In the genomic region with DNA sequence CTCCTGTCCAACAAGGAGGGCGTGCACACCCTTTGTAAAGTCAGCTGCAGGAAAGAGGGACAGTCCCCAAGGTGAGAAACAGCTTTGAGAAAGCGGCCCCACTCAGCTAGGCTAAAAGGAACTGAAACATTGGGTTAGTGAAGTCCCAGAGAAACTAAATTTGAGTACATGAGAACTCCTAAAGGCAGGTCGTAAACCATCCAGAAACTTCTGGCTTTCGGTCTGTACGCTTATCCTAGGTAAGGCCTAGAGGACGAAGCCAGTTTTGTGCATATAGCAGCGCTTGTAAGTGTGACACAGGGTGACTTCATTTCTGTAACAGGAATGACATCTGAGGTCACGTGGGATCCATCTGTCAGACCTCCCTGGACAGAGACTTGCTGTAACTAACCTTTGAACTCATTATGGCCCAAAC, we compare ENCODE assay signal across 31 mouse cellular contexts. TPM values are rescaled to one million over a fixed set of nuclear protein-coding genes. Genes with fewer than 3 reads are reported as not detected.
A peak's percentile ranks its signal among the peaks of the same experiment; 100 is the strongest.
DNase-seq lines count a peak whose midpoint lies in the region; ATAC-seq lines count a peak whose summit lies in the region.
"Had no signal": no experiment of that assay in that cellular context is flagged by ENCODE, and none has a peak within 500 bp of the region (broad histone marks: within the 10 kb centered on the region; RNA-seq: fewer than 3 reads in every experiment).

No protein-coding gene starts in this region.

- no peak overlapping the region for H3K4me3 ChIP-seq in forebrain, embryonic 10.5 days
- H3K4me3 ChIP-seq: embryonic facial prominence, embryonic 12.5 days; forebrain, embryonic 15.5 days; heart, embryonic 10.5 days; heart, embryonic 15.5 days; hindbrain, embryonic 12.5 days; left cerebral cortex, adult 2 months; limb, embryonic 12.5 days; liver, embryonic 15.5 days; lung, embryonic 15.5 days; midbrain, embryonic 13.5 days; neural tube, embryonic 15.5 days had no signal

- no peak overlapping the region for H3K27ac ChIP-seq in forebrain, embryonic 10.5 days
- H3K27ac ChIP-seq: embryonic facial prominence, embryonic 12.5 days; forebrain, embryonic 15.5 days; heart, embryonic 10.5 days; heart, embryonic 15.5 days; hindbrain, embryonic 12.5 days; hindbrain, postnatal 0 days; left cerebral cortex, adult 2 months; limb, embryonic 12.5 days; liver, embryonic 15.5 days; lung, embryonic 15.5 days; macrophage; midbrain, embryonic 13.5 days; neural tube, embryonic 15.5 days had no signal

- no peaks in the 10 kb centered on the region for H3K36me3 ChIP-seq in forebrain, embryonic 10.5 days (replicated peaks)
- H3K36me3 ChIP-seq: embryonic facial prominence, embryonic 12.5 days; forebrain, embryonic 15.5 days; heart, embryonic 10.5 days; heart, embryonic 15.5 days; hindbrain, embryonic 12.5 days; limb, embryonic 12.5 days; liver, embryonic 15.5 days; lung, embryonic 15.5 days; midbrain, embryonic 13.5 days; neural tube, embryonic 15.5 days had no signal

- no peaks in the 10 kb centered on the region for H3K4me1 ChIP-seq in forebrain, embryonic 10.5 days
- H3K4me1 ChIP-seq: embryonic facial prominence, embryonic 12.5 days; forebrain, embryonic 15.5 days; heart, embryonic 10.5 days; heart, embryonic 15.5 days; hindbrain, embryonic 12.5 days; limb, embryonic 12.5 days; liver, embryonic 15.5 days; lung, embryonic 15.5 days; midbrain, embryonic 13.5 days; neural tube, embryonic 15.5 days had no signal

- peak; percentile 88 for DNase-seq in A20 (ENCODE audit: low read depth, low spot score)
- DNase-seq in spleen, postnatal 36 days (ENCODE audit: low spot score in 2 of 2): peak; percentile 78 to 82
- no peak for DNase-seq in adrenal gland, adult 8-10 months
- DNase-seq in right cerebral cortex, postnatal 10 days (ENCODE audit: low spot score in 2 of 2): no peak
- no peak for DNase-seq in forebrain, embryonic 10.5 days (ENCODE audit: extremely low spot score, low spot score)
- DNase-seq: adrenal gland, postnatal 25 days; cerebellum, adult 11-12 months; cerebellum, adult 9-11 months; embryo, embryonic 11 days; gastrocnemius, postnatal 14 days; kidney, adult 9 months; kidney, postnatal 10 days; thymus, adult 18-20 months; thymus, postnatal 25 days had no signal

- WGBS in forebrain, embryonic 10.5 days: 91% methylated on average over 8 of the region's 8 CpGs

- peak; percentile 76 for ATAC-seq in CD4-positive, CD25-positive, alpha-beta regulatory T cell, adult 4 months
- ATAC-seq in inflammation-experienced regulatory T-cells, adult 6 months: peak; percentile 57
- ATAC-seq: forebrain, embryonic 15.5 days; hindbrain, postnatal 0 days; intestine, postnatal 0 days; midbrain, embryonic 13.5 days; Patski had no signal

- H3K9me3 ChIP-seq in forebrain, embryonic 10.5 days: no peaks in the 10 kb centered on the region; the same call in 1 of the 2 replicates
- H3K9me3 ChIP-seq: embryonic facial prominence, embryonic 12.5 days; forebrain, embryonic 15.5 days; heart, embryonic 10.5 days; heart, embryonic 15.5 days; hindbrain, embryonic 12.5 days; liver, embryonic 15.5 days; lung, embryonic 15.5 days; midbrain, embryonic 13.5 days; neural tube, embryonic 15.5 days had no signal

- H3K27me3 ChIP-seq in forebrain, embryonic 10.5 days (ENCODE audit: poor library complexity, severe bottlenecking): peaks cover 2% of the 10 kb centered on the region; the same call in 1 of the 2 replicates
- H3K27me3 ChIP-seq: embryonic facial prominence, embryonic 12.5 days; forebrain, embryonic 15.5 days; heart, embryonic 15.5 days; hindbrain, embryonic 12.5 days; limb, embryonic 12.5 days; liver, embryonic 15.5 days; lung, embryonic 15.5 days; midbrain, embryonic 13.5 days; neural tube, embryonic 15.5 days; Patski had no signal

RNA-seq across cellular contexts. Expression of a gene that starts 8.0 kb away (rescaled TPM):
- 10 to 100 TPM; 24.2 to 25.8 TPM for polyA plus RNA-seq in CD4-positive, CD25-positive, alpha-beta regulatory T cell, adult 4 months (2017; shearing (Covaris generic))
- polyA plus RNA-seq in inflammation-experienced regulatory T-cells, adult 6 months (2017; shearing (Covaris generic)): 10 to 100 TPM; 19.6 to 33.6 (median 22.1) TPM
- total RNA-seq in adrenal gland, adult 8-10 months (2022): 1 to 10 TPM; 6.9 to 9.1 (median 7.5) TPM
- 0.53 and 0.71 TPM in 2 replicates for polyA plus RNA-seq in forebrain, embryonic 10.5 days (2016; fragmentation: Nextera tagmentation; extraction: Ambion mirVana)

Comparison
In these comparisons a context has a peak if more than half of its experiments do, and no peak if none do; other contexts are left out.
1. DNase-seq: peak in A20 (single experiment) and spleen, postnatal 36 days (2 of 2); none in adrenal gland, adult 8-10 months (single experiment), right cerebral cortex, postnatal 10 days (0 of 2) and forebrain, embryonic 10.5 days (single experiment).
2. RNA of a gene that starts 8.0 kb away (polyA plus RNA-seq): 24.2 to 25.8 TPM in CD4-positive, CD25-positive, alpha-beta regulatory T cell, adult 4 months and 19.6 to 33.6 TPM in inflammation-experienced regulatory T-cells, adult 6 months; 0.53 to 0.71 TPM in forebrain, embryonic 10.5 days; every median in the first group is over 10 times any median in the second.